Mouse (Mus musculus): ENCODE results near the gene Tctn1.
A peak's percentile ranks its signal among the peaks of the same experiment; 100 is the strongest.

DNA sequence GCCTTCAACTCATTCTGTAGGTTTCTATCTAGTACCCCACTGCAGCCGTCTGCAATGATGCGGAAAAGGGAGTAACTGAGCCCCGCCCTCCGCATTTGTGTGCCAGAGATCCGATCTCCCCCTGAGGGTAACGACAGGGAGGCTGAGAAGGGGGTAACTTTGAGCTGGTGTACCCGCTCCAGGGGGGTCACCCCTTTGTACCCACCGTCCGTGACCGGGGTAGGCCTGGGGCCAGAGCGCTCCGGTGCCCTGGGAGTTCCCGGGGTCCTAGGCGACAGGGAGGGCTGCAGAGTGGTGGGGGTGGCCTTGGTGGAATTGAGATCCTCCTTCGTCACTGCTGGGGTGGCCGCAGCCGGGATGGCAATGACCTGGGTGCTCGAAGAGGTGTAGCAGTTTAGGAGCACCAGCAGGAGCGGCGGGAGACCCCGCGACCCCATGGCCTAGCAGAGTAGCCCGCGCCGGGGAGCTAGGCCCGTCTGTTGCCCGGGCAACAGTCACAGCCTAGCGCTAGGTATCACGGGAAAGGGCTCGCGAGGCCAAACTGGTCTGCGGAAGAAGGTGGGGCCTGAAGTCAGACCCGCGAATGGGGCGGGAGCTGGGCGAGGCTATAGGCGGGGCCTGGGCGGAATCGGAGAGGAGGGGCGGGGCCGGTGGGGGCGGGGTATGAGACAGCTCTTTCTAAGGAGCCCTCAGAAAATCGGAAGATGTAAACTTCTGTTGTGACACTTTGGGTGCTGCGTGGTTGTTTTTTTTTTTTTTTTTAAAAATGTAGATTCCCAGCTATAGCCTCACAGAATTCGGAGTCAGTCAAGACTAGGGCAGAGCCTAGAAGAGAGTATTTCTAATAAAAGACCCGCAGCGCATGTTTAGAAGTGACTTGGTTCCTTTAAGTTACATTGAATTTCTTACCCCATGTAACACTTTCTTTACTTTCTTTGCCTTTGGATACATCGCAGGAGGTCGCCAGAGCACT is at the start of gene Tctn1:
- TF ChIP-seq CTCF (IDR thresholded peaks at IDR 0.05) = no peak
- 0 out of 2 replicates have a peak, but pooled peaks have one; percentile 12 for TF ChIP-seq EP300 (IDR thresholded peaks at IDR 0.05; ENCODE audit: insufficient read depth, low read depth, low read length)
- peak; percentile 53 for TF ChIP-seq POLR2A (IDR thresholded peaks at IDR 0.05; ENCODE audit: insufficient read depth, low read depth, low read length)

Data from heart, adult 2 months (tissue).